Mouse (Mus musculus) liver, embryonic 12.5 days (tissue): Measurements from ENCODE around the gene Fcgr3. TPM values are rescaled to one million over a fixed set of nuclear protein-coding genes. Genes with fewer than 3 reads are reported as not detected.
A peak's percentile ranks its signal among the peaks of the same experiment; 100 is the strongest.

Experiments used
- microRNA-seq: library from miRNA; unstranded; fragments of <30 nt; microRNA quantifications from one replicate; pipeline ENCODE4, GENCODE M21; 2017
- polyA plus RNA-seq: library from polyadenylated mRNA; unstranded; fragments of >200 nt; fragmentation: Nextera tagmentation; extraction: Ambion mirVana; gene quantifications from 2 replicates; pipeline ENCODE4 v1.2.1, GENCODE M21; 2016

Fcgr3 gene
- polyA plus RNA-seq, 1 experiment from 2014 or later = 16.1 TPM

Small RNA genes within 50 kb of the gene (microRNA-seq; reads per million reads assigned to microRNA genes)
- gene Gm27552 = not detected
- gene Gm27844 = not detected
- 25.0 reads per million, percentile 33 among the genes with 10 or more reads in this experiment for gene Mir6546

Other genes starting within 250 kb of the Fcgr3 start
- gene Atf6, start 197.2 kb downstream of the Fcgr3 start, polyA plus RNA-seq = 9.6 and 10.6 TPM in 2 replicates
- 0.46 and 0.50 TPM in 2 replicates for gene Gm26620, start 179.9 kb downstream of the Fcgr3 start, polyA plus RNA-seq
- 25.7 and 27.3 TPM in 2 replicates for gene Dusp12, start 179.4 kb downstream of the Fcgr3 start, polyA plus RNA-seq
- 0.10 and 0.13 TPM in 2 replicates for gene Fcrlb, start 152.0 kb downstream of the Fcgr3 start, polyA plus RNA-seq
- 0.21 and 0.23 TPM in 2 replicates for gene Fcrla, start 137.4 kb downstream of the Fcgr3 start, polyA plus RNA-seq
- 1.7 and 1.9 TPM in 2 replicates for gene Fcgr2b, start 88.4 kb downstream of the Fcgr3 start, polyA plus RNA-seq
- gene Fcgr4, start 46.0 kb downstream of the Fcgr3 start, polyA plus RNA-seq = 1.3 and 2.0 TPM in 2 replicates
- 2.1 and 2.3 TPM in 2 replicates for gene Cfap126, start 49.0 kb upstream of the Fcgr3 start, polyA plus RNA-seq
- 140 and 155 TPM in 2 replicates for gene Sdhc, start 85.7 kb upstream of the Fcgr3 start, polyA plus RNA-seq
- 0.10 and 0.18 TPM in 2 replicates for gene Mpz, start 85.8 kb upstream of the Fcgr3 start, polyA plus RNA-seq
- gene Pcp4l1, start 131.3 kb upstream of the Fcgr3 start, polyA plus RNA-seq = 1.1 and 1.2 TPM in 2 replicates
- 0.23 and 0.36 TPM in 2 replicates for gene Nr1i3, start 149.0 kb upstream of the Fcgr3 start, polyA plus RNA-seq
- 20.7 and 21.9 TPM in 2 replicates for gene Tomm40l, start 157.6 kb upstream of the Fcgr3 start, polyA plus RNA-seq
- 2,516 and 2,642 TPM in 2 replicates for gene Apoa2, start 160.1 kb upstream of the Fcgr3 start, polyA plus RNA-seq
- gene Fcer1g, start 169.4 kb upstream of the Fcgr3 start, polyA plus RNA-seq = 55.8 and 60.7 TPM in 2 replicates
- 0.61 and 0.72 TPM in 2 replicates for gene Adamts4, start 185.5 kb upstream of the Fcgr3 start, polyA plus RNA-seq
- gene Ndufs2, start 186.5 kb upstream of the Fcgr3 start, polyA plus RNA-seq = 160 and 167 TPM in 2 replicates
- gene B4galt3, start 205.4 kb upstream of the Fcgr3 start, polyA plus RNA-seq = 29.9 and 35.8 TPM in 2 replicates
- 199 and 207 TPM in 2 replicates for gene Ppox, start 216.3 kb upstream of the Fcgr3 start, polyA plus RNA-seq
- gene Usp21, start 223.1 kb upstream of the Fcgr3 start, polyA plus RNA-seq = 36.2 and 38.6 TPM in 2 replicates
- gene Ufc1, start 230.1 kb upstream of the Fcgr3 start, polyA plus RNA-seq = 55.9 and 58.3 TPM in 2 replicates